ENCODE assay signal across 12 mouse cellular contexts in genomic region chr12:45597904-45598570, GRCm38 (mm10).
A peak's percentile ranks its signal among the peaks of the same experiment; 100 is the strongest.
DNase-seq lines count a peak whose midpoint lies in the region; ATAC-seq lines count a peak whose summit lies in the region.
"Had no signal": no experiment of that assay in that cellular context is flagged by ENCODE, and none has a peak within 500 bp of the region (broad histone marks: within the 10 kb centered on the region; RNA-seq: fewer than 3 reads in every experiment).

No protein-coding gene starts in this region.

- no peak overlapping the region for H3K4me2 ChIP-seq in hindbrain, embryonic 12.5 days (replicated peaks)
- no peak overlapping the region for H3K4me2 ChIP-seq in neural tube, embryonic 15.5 days
- no peak overlapping the region for H3K4me2 ChIP-seq in intestine, embryonic 15.5 days (replicated peaks)
- H3K4me2 ChIP-seq: heart, embryonic 15.5 days had no signal

- H3K27me3 ChIP-seq in hindbrain, embryonic 12.5 days, result no peaks in the 10 kb centered on the region
- no peaks in the 10 kb centered on the region for H3K27me3 ChIP-seq in neural tube, embryonic 15.5 days (replicated peaks)
- no peaks in the 10 kb centered on the region for H3K27me3 ChIP-seq in intestine, embryonic 15.5 days (replicated peaks)
- H3K27me3 ChIP-seq: heart, embryonic 15.5 days had no signal

- no peak overlapping the region for H3K4me3 ChIP-seq in hindbrain, embryonic 12.5 days
- no peak overlapping the region for H3K4me3 ChIP-seq in neural tube, embryonic 15.5 days (replicated peaks)
- H3K4me3 ChIP-seq in intestine, embryonic 15.5 days (replicated peaks), result no peak overlapping the region
- H3K4me3 ChIP-seq: heart, embryonic 15.5 days had no signal

- no peaks in the 10 kb centered on the region for H3K36me3 ChIP-seq in hindbrain, embryonic 12.5 days
- no peaks in the 10 kb centered on the region for H3K36me3 ChIP-seq in neural tube, embryonic 15.5 days
- no peaks in the 10 kb centered on the region for H3K36me3 ChIP-seq in intestine, embryonic 15.5 days
- H3K36me3 ChIP-seq: heart, embryonic 15.5 days had no signal

- no peak overlapping the region for H3K27ac ChIP-seq in hindbrain, embryonic 12.5 days
- H3K27ac ChIP-seq in neural tube, embryonic 15.5 days (replicated peaks), result no peak overlapping the region; the same call in 1 of the 2 replicates
- H3K27ac ChIP-seq in intestine, embryonic 15.5 days, result no peak overlapping the region
- H3K27ac ChIP-seq: heart, embryonic 15.5 days had no signal

- no peak overlapping the region for H3K9ac ChIP-seq in hindbrain, embryonic 12.5 days
- no peak overlapping the region for H3K9ac ChIP-seq in neural tube, embryonic 15.5 days (replicated peaks)
- no peak overlapping the region for H3K9ac ChIP-seq in intestine, embryonic 15.5 days
- H3K9ac ChIP-seq: heart, embryonic 15.5 days had no signal

- DNase-seq in kidney, adult 9 months, result peak; percentile 8
- DNase-seq in kidney, adult 18-20 months, result no peak
- DNase-seq in kidney, postnatal 14 days, result peak; percentile 56
- DNase-seq in cerebellum, postnatal 4 days (ENCODE audit: low spot score in 2 of 2), result no peak
- DNase-seq: cerebellum, adult 9-10 months; gastrocnemius, postnatal 25 days; lung, adult 18-20 months had no signal

- peak; percentile 82 for ATAC-seq in hindbrain, embryonic 12.5 days (ENCODE audit: low FRiP score)
- ATAC-seq in neural tube, embryonic 15.5 days (ENCODE audit: low FRiP score), result peak; percentile 54
- ATAC-seq in intestine, embryonic 15.5 days, result no peak
- ATAC-seq: activated CD4-positive, CD25-positive, alpha-beta regulatory T cell, adult 4 months had no signal

- WGBS in hindbrain, embryonic 12.5 days, result 50% methylated on average over 4 of the region's 4 CpGs
- WGBS in neural tube, embryonic 15.5 days, result 30% methylated on average over 4 of the region's 4 CpGs
- 59% methylated on average over 4 of the region's 4 CpGs for WGBS in intestine, embryonic 15.5 days

- H3K9me3 ChIP-seq in hindbrain, embryonic 12.5 days (replicated peaks), result no peaks in the 10 kb centered on the region
- H3K9me3 ChIP-seq in neural tube, embryonic 15.5 days (replicated peaks), result no peaks in the 10 kb centered on the region
- no peaks in the 10 kb centered on the region for H3K9me3 ChIP-seq in intestine, embryonic 15.5 days
- H3K9me3 ChIP-seq: heart, embryonic 15.5 days had no signal

- H3K4me1 ChIP-seq in hindbrain, embryonic 12.5 days, result no peaks in the 10 kb centered on the region
- peaks cover 6% of the 10 kb centered on the region for H3K4me1 ChIP-seq in neural tube, embryonic 15.5 days
- no peaks in the 10 kb centered on the region for H3K4me1 ChIP-seq in intestine, embryonic 15.5 days (replicated peaks)
- H3K4me1 ChIP-seq: heart, embryonic 15.5 days had no signal

Comparison
In these comparisons a context has a peak if more than half of its experiments do, and no peak if none do; other contexts are left out.
1. DNase-seq: peak in kidney, adult 9 months (single experiment) and kidney, postnatal 14 days (single experiment); none in kidney, adult 18-20 months (single experiment) and cerebellum, postnatal 4 days (0 of 2).